Mouse (Mus musculus) hindbrain, embryonic 12.5 days (tissue): ENCODE data around the gene Myadml2. TPM values are rescaled to one million over a fixed set of nuclear protein-coding genes. Genes with fewer than 3 reads are reported as not detected.

ENCODE experiments used
- ATAC-seq: fragments of 200-750 bp; cut with Nextera tagmentation; 2 replicates; pipeline ENCODE4 v1.8.0; 2017; ENCODE audit warnings: moderate TSS enrichment; ENCODE audit not compliant: low FRiP score
- H3K27ac ChIP-seq: fragments of 300-500 bp; sonication (generic); 2 replicates; pipeline ENCODE4 v1.5.1; 2016; ENCODE audit warnings: mild to moderate bottlenecking
- H3K27me3 ChIP-seq: fragments of 300-500 bp; sonication (generic); 2 replicates; pipeline ENCODE4 v1.6.1; 2016; ENCODE audit warnings: mild to moderate bottlenecking
- H3K36me3 ChIP-seq: fragments of 300-500 bp; sonication (generic); 2 replicates; pipeline ENCODE4 v1.6.1; 2016; ENCODE audit warnings: mild to moderate bottlenecking
- H3K4me1 ChIP-seq: fragments of 300-500 bp; sonication (generic); 2 replicates; pipeline ENCODE4 v1.6.1; 2016
- H3K4me2 ChIP-seq: fragments of 300-500 bp; sonication (generic); replicated peaks from 2 replicates; pipeline ENCODE4 v1.6.1; 2016; ENCODE audit warnings: mild to moderate bottlenecking
- H3K4me3 ChIP-seq: fragments of 300-500 bp; sonication (generic); 2 replicates; pipeline ENCODE4 v1.5.1; 2016; ENCODE audit warnings: mild to moderate bottlenecking
- H3K9ac ChIP-seq: fragments of 300-500 bp; sonication (generic); 2 replicates; pipeline ENCODE4 v1.6.1; 2016; ENCODE audit warnings: mild to moderate bottlenecking, moderate library complexity
- H3K9me3 ChIP-seq: fragments of 300-500 bp; sonication (generic); replicated peaks from 2 replicates; pipeline ENCODE4 v1.6.1; 2016; ENCODE audit warnings: mild to moderate bottlenecking
- WGBS: fragments of 180-500 bp; shearing (Covaris S2); methylation state at CpG from one replicate; pipeline ENCODE4 v1.1.7; 2016; 5-methylcytosine and 5-hydroxymethylcytosine counted together
- polyA plus RNA-seq: library from polyadenylated mRNA; unstranded; fragments of >200 nt; fragmentation: Nextera tagmentation; extraction: Ambion mirVana; gene quantifications from 2 replicates; pipeline ENCODE4 v1.2.1, GENCODE M21; 2016

Gene Myadml2
- polyA plus RNA-seq, 1 experiment from 2014 or later = 0.39 TPM

GRCm38 (mm10) chr11:120626785-120627467 is 21.0 kb downstream of the Myadml2 start:
- Histone ChIP-seq H3K27me3 (no peaks in the 10 kb centered on the region), H3K9ac (no peak overlapping the region), H3K4me1 (peaks cover 44% of the 10 kb centered on the region), H3K9me3 (no peaks in the 10 kb centered on the region), H3K36me3 (peaks cover 41% of the 10 kb centered on the region), H3K27ac (no peak overlapping the region), H3K4me2 (no peak overlapping the region), H3K4me3 (no peak overlapping the region)
- WGBS = 92% methylated on average over 11 of the region's 11 CpGs
- ATAC-seq = no peak

GRCm38 (mm10) chr11:120625152-120625775 is 22.7 kb downstream of the Myadml2 start, which contains the start of gene Sirt7:
Gene Sirt7 (minus strand): TSS chr11:120625240.
- Histone ChIP-seq H3K27ac (peak within 1 kb of the TSS; percentile 80), H3K9ac (peak within 1 kb of the TSS; percentile 87), H3K9me3 (no peaks in the 10 kb centered on the region), H3K4me2 (peak within 1 kb of the TSS; percentile 99), H3K27me3 (no peaks in the 10 kb centered on the region), H3K36me3 (peaks cover 55% of the 10 kb centered on the region), H3K4me3 (peak within 1 kb of the TSS; percentile 99), H3K4me1 (peaks cover 29% of the 10 kb centered on the region)
- ATAC-seq = peak; percentile 29
- 26% methylated on average over 5 of the region's 5 CpGs for WGBS

- Histone ChIP-seq H3K9me3 (no peaks in the 10 kb centered on the region), H3K27me3 (no peaks in the 10 kb centered on the region), H3K4me3 (peak overlapping the region; percentile 99), H3K9ac (peak overlapping the region; percentile 87), H3K4me1 (peaks cover 24% of the 10 kb centered on the region), H3K27ac (peak overlapping the region; percentile 80), H3K4me2 (peak overlapping the region; percentile 99), H3K36me3 (peaks cover 60% of the 10 kb centered on the region)
- under 1% methylated on average over 53 of the region's 53 CpGs for WGBS
- ATAC-seq = peak; percentile 74
Observed at GRCm38 (mm10) chr11:120624680-120625111, 23.3 kb downstream of the Myadml2 start.

GRCm38 (mm10) chr11:120623961-120624679 is 23.8 kb downstream of the Myadml2 start:
- 14% methylated on average over 29 of the region's 30 CpGs for WGBS
- H3K27me3 ChIP-seq = no peaks in the 10 kb centered on the region
- H3K36me3 ChIP-seq = peaks cover 57% of the 10 kb centered on the region
- peaks cover 18% of the 10 kb centered on the region for H3K4me1 ChIP-seq
- H3K27ac ChIP-seq = peak overlapping the region; percentile 80
- ATAC-seq = peak; percentile 68
- peak overlapping the region; percentile 99 for H3K4me2 ChIP-seq
- no peaks in the 10 kb centered on the region for H3K9me3 ChIP-seq
- peak overlapping the region; percentile 99 for H3K4me3 ChIP-seq
- peak overlapping the region; percentile 87 for H3K9ac ChIP-seq

GRCm38 (mm10) chr11:120622805-120623204 is 25.2 kb downstream of the Myadml2 start:
- Histone ChIP-seq H3K9me3 (no peaks in the 10 kb centered on the region), H3K4me1 (peaks cover 23% of the 10 kb centered on the region), H3K36me3 (peaks cover 64% of the 10 kb centered on the region), H3K4me3 (no peak overlapping the region), H3K27me3 (no peaks in the 10 kb centered on the region), H3K27ac (no peak overlapping the region), H3K4me2 (no peak overlapping the region), H3K9ac (no peak overlapping the region)
- ATAC-seq = no peak
- 95% methylated on average over 6 of the region's 6 CpGs for WGBS

GRCm38 (mm10) chr11:120620195-120620594 is 27.8 kb downstream of the Myadml2 start:
- H3K36me3 ChIP-seq = peaks cover 54% of the 10 kb centered on the region
- ATAC-seq = no peak
- H3K27me3 ChIP-seq = no peaks in the 10 kb centered on the region
- H3K9ac ChIP-seq = no peak overlapping the region
- H3K9me3 ChIP-seq = no peaks in the 10 kb centered on the region
- H3K4me1 ChIP-seq = peaks cover 36% of the 10 kb centered on the region
- H3K4me2 ChIP-seq = no peak overlapping the region
- no peak overlapping the region for H3K4me3 ChIP-seq
- 94% methylated on average over 14 of the region's 14 CpGs for WGBS
- no peak overlapping the region for H3K27ac ChIP-seq

GRCm38 (mm10) chr11:120618619-120619535 is 29.1 kb downstream of the Myadml2 start:
- Histone ChIP-seq H3K36me3 (peaks cover 57% of the 10 kb centered on the region), H3K9me3 (no peaks in the 10 kb centered on the region), H3K4me3 (peak overlapping the region; percentile 71; the same call in 1 of the 2 replicates), H3K27ac (peak overlapping the region; percentile 79), H3K4me2 (no peak overlapping the region), H3K27me3 (no peaks in the 10 kb centered on the region), H3K9ac (no peak overlapping the region), H3K4me1 (peaks cover 30% of the 10 kb centered on the region)
- WGBS = 94% methylated on average over 25 of the region's 25 CpGs
- no peak for ATAC-seq

- 1% methylated on average over 56 of the region's 56 CpGs for WGBS
- peak; percentile 96 for ATAC-seq
- H3K27ac ChIP-seq = peak within 1 kb of the TSS; percentile 79
- peak within 1 kb of the TSS; percentile 71 for H3K4me3 ChIP-seq
- peak within 1 kb of the TSS; percentile 56 for H3K4me2 ChIP-seq
- no peaks in the 10 kb centered on the region for H3K27me3 ChIP-seq
- peak within 1 kb of the TSS; percentile 80 for H3K9ac ChIP-seq
- H3K36me3 ChIP-seq = peaks cover 62% of the 10 kb centered on the region
- H3K4me1 ChIP-seq = peaks cover 24% of the 10 kb centered on the region
- no peaks in the 10 kb centered on the region for H3K9me3 ChIP-seq
Observed at GRCm38 (mm10) chr11:120617519-120618112, 30.3 kb downstream of the Myadml2 start, which contains the start of gene Pcyt2. Gene Pcyt2 (minus strand): TSS chr11:120617936.

GRCm38 (mm10) chr11:120616617-120617294 is 31.2 kb downstream of the Myadml2 start:
- Histone ChIP-seq H3K27ac (peak overlapping the region; percentile 79; the same call in 1 of the 2 replicates), H3K9ac (peak overlapping the region; percentile 80), H3K4me1 (peaks cover 24% of the 10 kb centered on the region), H3K36me3 (peaks cover 62% of the 10 kb centered on the region), H3K9me3 (no peaks in the 10 kb centered on the region), H3K27me3 (no peaks in the 10 kb centered on the region), H3K4me2 (peak overlapping the region; percentile 56), H3K4me3 (peak overlapping the region; percentile 71)
- WGBS = 56% methylated on average over 4 of the region's 4 CpGs
- ATAC-seq = no peak

GRCm38 (mm10) chr11:120615606-120616203 is 32.3 kb downstream of the Myadml2 start:
- ATAC-seq = no peak
- 92% methylated on average over 11 of the region's 11 CpGs for WGBS
- peaks cover 24% of the 10 kb centered on the region for H3K4me1 ChIP-seq
- peaks cover 64% of the 10 kb centered on the region for H3K36me3 ChIP-seq
- H3K4me2 ChIP-seq = no peak overlapping the region
- no peak overlapping the region for H3K27ac ChIP-seq
- peak overlapping the region; percentile 32; the same call in 1 of the 2 replicates for H3K9ac ChIP-seq
- no peaks in the 10 kb centered on the region for H3K27me3 ChIP-seq
- H3K9me3 ChIP-seq = no peaks in the 10 kb centered on the region
- H3K4me3 ChIP-seq = no peak overlapping the region
